Mouse (Mus musculus) spleen, adult 2 months (tissue): ENCODE data around the gene Smok3c. TPM values are rescaled to one million over a fixed set of nuclear protein-coding genes. Genes with fewer than 3 reads are reported as not detected.

Experiments used
- DNase-seq, 2 experiments: peaks; one replicate each; pipeline versions ENCODE4 v3.0.0 to v3.0.0-alpha.2; 2012 to 2021; ENCODE audit warnings: low spot score in 2 of 2, low read depth in 1 of 2
- H3K27ac ChIP-seq: fragments of 200-500 bp; 2 replicates; pipeline ENCODE4 v1.5.1; 2012; ENCODE audit warnings: low read length, inconsistent platforms; ENCODE audit not compliant: insufficient read depth
- H3K27me3 ChIP-seq: fragments of 200-500 bp; 2 replicates; pipeline ENCODE4 v1.6.1; 2012; ENCODE audit warnings: mild to moderate bottlenecking, moderate library complexity, low read length, inconsistent platforms; ENCODE audit not compliant: control insufficient read depth, insufficient read depth
- H3K36me3 ChIP-seq: fragments of 200-500 bp; 2 replicates; pipeline ENCODE4 v1.6.1; 2012; ENCODE audit warnings: mild to moderate bottlenecking, low read length, inconsistent platforms; ENCODE audit not compliant: control insufficient read depth, insufficient read depth
- H3K4me1 ChIP-seq: fragments of 200-500 bp; 2 replicates; pipeline ENCODE4 v1.6.1; 2011; ENCODE audit warnings: inconsistent platforms; ENCODE audit not compliant: control insufficient read depth, insufficient read depth, insufficient read length
- H3K4me3 ChIP-seq: fragments of 200-500 bp; 2 replicates; pipeline ENCODE4 v1.5.1; 2011; ENCODE audit warnings: mild to moderate bottlenecking, inconsistent platforms; ENCODE audit not compliant: insufficient read depth, insufficient read length; ENCODE audit errors: extremely low read depth
- CTCF ChIP-seq: fragments of 200-500 bp; IDR thresholded peaks from 2 replicates; pipeline ENCODE4 v1.5.1; 2011; ENCODE audit warnings: mild to moderate bottlenecking, inconsistent platforms; ENCODE audit not compliant: insufficient read depth, insufficient read length, insufficient replicate concordance; ENCODE audit errors: extremely low read depth
- POLR2A ChIP-seq: fragments of 200-500 bp; IDR thresholded peaks from 2 replicates; pipeline ENCODE4 v1.6.1; 2011; ENCODE audit warnings: low read depth, low read length, inconsistent platforms
- WGBS: fragments of 180-500 bp; shearing (Covaris S2); methylation state at CpG from one replicate; pipeline ENCODE4 v1.1.7; 2018; 5-methylcytosine and 5-hydroxymethylcytosine counted together
- polyA plus RNA-seq: library from polyadenylated mRNA; depleted of rRNA; stranded (reverse); fragments of >200 nt; gene quantifications from 2 replicates; pipeline ENCODE4 v1.2.3, GENCODE M21; 2012

Smok3c gene
- polyA plus RNA-seq, 1 experiment: not detected

- WGBS: under 1% methylated on average over 27 of the region's 27 CpGs
- H3K36me3 ChIP-seq: no peaks in the 10 kb centered on the region; the same call in 1 of the 2 replicates
- H3K4me3 ChIP-seq: peak within 1 kb of the TSS; percentile 99
- TF ChIP-seq CTCF (no peak), POLR2A (peak; percentile 80)
- peak within 1 kb of the TSS; percentile 83 for H3K27ac ChIP-seq
- peak; percentile 68 to 83 for DNase-seq
- no peaks in the 10 kb centered on the region for H3K27me3 ChIP-seq
- 0 out of 2 replicates have a peak, but pooled peaks cover 4% of the 10 kb centered on the region for H3K4me1 ChIP-seq
Measured at GRCm38 (mm10) chr5:138084996-138085395, 32.0 kb downstream of the Smok3c start, which contains the start of gene Zkscan1. Zkscan1 (plus strand) TSS chr5:138085084.

- H3K27ac ChIP-seq: peak overlapping the region; percentile 83
- no peak for TF ChIP-seq CTCF
- no peak for TF ChIP-seq POLR2A
- DNase-seq: peak in 1 of 2 experiments; percentile 18
- under 1% methylated on average over 18 of the region's 18 CpGs for WGBS
- no peaks in the 10 kb centered on the region for H3K27me3 ChIP-seq
- no peaks in the 10 kb centered on the region; the same call in 1 of the 2 replicates for H3K36me3 ChIP-seq
- H3K4me3 ChIP-seq: peak overlapping the region; percentile 99
- H3K4me1 ChIP-seq: peaks cover 4% of the 10 kb centered on the region; the same call in 1 of the 2 replicates
Measured at GRCm38 (mm10) chr5:138085421-138085911, 32.5 kb downstream of the Smok3c start.

- H3K27ac ChIP-seq: no peak overlapping the region
- 84% methylated on average over 3 of the region's 3 CpGs for WGBS
- no peak for DNase-seq
Measured at GRCm38 (mm10) chr5:138086842-138087241, 33.8 kb downstream of the Smok3c start.

DNA sequence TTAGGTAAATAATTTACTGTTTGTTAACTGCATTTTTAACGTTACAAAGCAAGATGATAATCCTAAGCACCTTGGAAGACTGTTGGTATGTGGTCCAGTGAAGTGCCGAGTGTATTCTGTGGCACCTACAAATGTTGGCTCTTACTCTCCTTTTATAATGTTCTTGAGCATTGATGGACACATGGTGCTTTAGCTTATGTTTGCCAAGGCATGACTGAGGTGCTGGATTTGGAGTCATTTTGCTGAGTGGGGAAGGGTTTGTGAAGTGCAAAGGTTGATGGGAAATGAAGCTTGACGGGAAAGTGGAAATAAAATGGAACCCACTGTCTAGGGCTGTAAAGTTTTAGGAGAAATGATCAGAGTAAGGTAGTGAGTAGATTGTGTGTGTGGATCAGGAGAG is 35.4 kb downstream of the Smok3c start:
- DNase-seq: no peak
- 87% methylated on average over 3 of the region's 3 CpGs for WGBS
- Histone ChIP-seq H3K36me3 (peaks cover 4% of the 10 kb centered on the region; the same call in 1 of the 2 replicates), H3K27ac (no peak overlapping the region), H3K4me1 (peaks cover 4% of the 10 kb centered on the region; the same call in 1 of the 2 replicates), H3K27me3 (no peaks in the 10 kb centered on the region), H3K4me3 (no peak overlapping the region)
- TF ChIP-seq POLR2A (no peak), CTCF (no peak)

More at GRCm38 (mm10) chr5:138086842-138087241, 33.8 kb downstream of the Smok3c start:
- Histone ChIP-seq H3K4me3 (no peak overlapping the region), H3K36me3 (no peaks in the 10 kb centered on the region; the same call in 1 of the 2 replicates), H3K4me1 (peaks cover 4% of the 10 kb centered on the region; the same call in 1 of the 2 replicates), H3K27me3 (no peaks in the 10 kb centered on the region)
- TF ChIP-seq CTCF: no peak
- no peak for TF ChIP-seq POLR2A

DNA sequence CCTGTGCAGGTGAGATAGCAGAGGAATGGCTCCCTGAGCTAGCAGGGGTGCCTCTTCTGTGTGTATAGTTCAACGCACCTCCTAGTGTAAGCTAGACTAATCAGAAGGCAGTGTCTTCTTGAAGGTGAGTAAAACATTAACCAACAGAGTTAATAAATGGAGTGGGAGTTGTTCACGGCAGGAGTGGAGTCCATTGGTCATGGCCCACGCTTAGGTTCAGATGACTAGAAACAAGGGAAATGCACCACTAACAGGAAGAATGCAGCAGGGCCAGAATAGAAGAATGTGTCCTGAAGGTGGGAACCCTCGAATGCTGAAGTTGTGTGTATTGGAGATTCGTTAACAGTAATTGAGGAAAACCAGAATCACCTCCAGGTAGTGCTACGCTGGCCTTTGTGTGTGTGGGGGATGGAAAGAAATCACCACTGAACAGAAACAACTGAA is 36.1 kb downstream of the Smok3c start:
- H3K4me1 ChIP-seq: peaks cover 4% of the 10 kb centered on the region; the same call in 1 of the 2 replicates
- H3K36me3 ChIP-seq: peaks cover 8% of the 10 kb centered on the region
- H3K27ac ChIP-seq: no peak overlapping the region
- no peak for DNase-seq
- no peaks in the 10 kb centered on the region for H3K27me3 ChIP-seq
- H3K4me3 ChIP-seq: no peak overlapping the region
- WGBS: 92% methylated on average over 6 of the region's 6 CpGs
- TF ChIP-seq POLR2A: no peak
- TF ChIP-seq CTCF: no peak

DNA sequence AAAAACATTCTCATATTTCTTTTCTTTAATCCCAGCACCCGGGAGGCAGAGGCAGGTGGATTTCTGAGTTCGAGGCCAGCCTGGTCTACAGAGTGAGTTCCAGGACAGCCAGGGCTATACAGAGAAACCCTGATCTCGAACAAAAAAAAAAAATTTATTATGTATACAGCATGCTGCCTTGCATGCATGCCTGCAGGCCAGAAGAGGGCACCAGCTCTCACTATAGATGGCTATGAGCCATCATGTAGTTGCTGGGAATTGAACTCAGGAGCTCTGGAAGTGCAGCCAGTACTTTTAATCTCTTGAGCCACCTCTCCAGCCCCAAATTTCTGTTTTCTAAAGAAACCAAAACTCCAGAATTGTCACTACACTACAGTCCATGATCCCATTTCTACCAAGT is 37.3 kb downstream of the Smok3c start:
- Histone ChIP-seq H3K4me1 (peaks cover 2% of the 10 kb centered on the region; the same call in 1 of the 2 replicates), H3K27me3 (no peaks in the 10 kb centered on the region), H3K27ac (no peak overlapping the region), H3K36me3 (peaks cover 15% of the 10 kb centered on the region), H3K4me3 (no peak overlapping the region)
- DNase-seq: no peak
- TF ChIP-seq CTCF: peak; percentile 41; the same call in 1 of the 2 replicates
- TF ChIP-seq POLR2A: no peak
- 67% methylated on average over 3 of the region's 3 CpGs for WGBS

DNA sequence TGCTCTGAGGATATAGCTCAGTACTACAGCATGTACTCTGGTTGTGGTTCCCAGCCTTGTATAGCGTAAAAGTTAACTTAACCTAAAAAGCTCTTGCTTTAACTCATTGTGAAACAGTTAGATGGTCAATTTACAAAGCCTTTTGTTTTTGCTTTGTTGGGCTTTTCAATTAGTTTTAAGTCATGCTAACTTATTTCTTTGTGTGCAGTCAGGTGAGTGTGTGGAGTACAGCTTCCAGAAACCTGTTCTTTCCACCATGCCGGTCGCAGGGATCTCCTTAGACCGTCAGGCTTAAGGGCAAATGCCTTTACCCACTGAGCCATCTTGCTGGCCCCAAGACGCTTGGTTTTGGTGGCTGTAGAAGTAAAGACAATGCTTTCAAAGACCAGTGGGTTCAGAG is 37.7 kb downstream of the Smok3c start:
- WGBS: 92% methylated on average over 5 of the region's 5 CpGs
- Histone ChIP-seq H3K27ac (no peak overlapping the region), H3K4me3 (no peak overlapping the region), H3K36me3 (peaks cover 18% of the 10 kb centered on the region), H3K27me3 (no peaks in the 10 kb centered on the region), H3K4me1 (peaks cover 2% of the 10 kb centered on the region; the same call in 1 of the 2 replicates)
- DNase-seq: no peak
- TF ChIP-seq CTCF (no peak), POLR2A (no peak)
